Mouse (Mus musculus) 3134 (cell line): ENCODE results near the gene Baz2b.

Source experiments
- DNase-seq: peaks from one replicate; pipeline ENCODE4 v3.0.0-alpha.2; 2011; ENCODE audit warnings: low spot score; ENCODE audit not compliant: insufficient read length; ENCODE audit errors: extremely low read depth

Baz2b gene

DNA sequence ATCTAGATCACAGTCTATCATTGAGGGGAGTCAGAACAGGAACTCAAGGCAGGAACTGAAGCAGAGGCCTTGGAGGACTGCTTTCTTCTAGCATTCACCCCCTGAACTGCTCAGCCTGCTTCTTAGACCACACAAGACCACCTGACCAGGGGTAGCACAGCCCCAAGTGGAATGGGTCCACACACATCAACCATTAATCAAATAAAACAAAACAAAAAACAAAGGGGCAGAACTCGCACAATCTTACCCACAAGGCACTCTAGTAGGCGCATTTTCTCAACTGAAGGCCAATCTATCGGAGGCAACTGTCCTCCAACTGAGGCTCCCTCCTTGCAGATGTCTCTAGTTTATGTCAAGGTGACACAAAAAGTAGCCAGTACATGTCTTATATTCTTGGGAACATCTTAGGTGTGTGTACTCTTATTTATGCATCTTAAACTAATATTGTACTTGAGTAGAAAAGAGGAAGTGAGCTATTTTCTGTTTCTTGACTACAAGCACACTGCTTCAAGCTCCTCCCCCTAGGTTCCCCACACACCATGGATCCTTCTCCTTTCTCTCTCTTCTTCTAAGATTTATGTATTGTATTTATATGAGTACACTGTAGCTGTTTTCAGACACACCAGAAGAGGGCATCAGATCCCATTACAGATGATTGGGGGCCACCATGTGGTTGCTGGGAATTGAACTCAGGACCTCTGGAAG lies 189.9 kb downstream of the Baz2b start:
- no peak for DNase-seq

DNA sequence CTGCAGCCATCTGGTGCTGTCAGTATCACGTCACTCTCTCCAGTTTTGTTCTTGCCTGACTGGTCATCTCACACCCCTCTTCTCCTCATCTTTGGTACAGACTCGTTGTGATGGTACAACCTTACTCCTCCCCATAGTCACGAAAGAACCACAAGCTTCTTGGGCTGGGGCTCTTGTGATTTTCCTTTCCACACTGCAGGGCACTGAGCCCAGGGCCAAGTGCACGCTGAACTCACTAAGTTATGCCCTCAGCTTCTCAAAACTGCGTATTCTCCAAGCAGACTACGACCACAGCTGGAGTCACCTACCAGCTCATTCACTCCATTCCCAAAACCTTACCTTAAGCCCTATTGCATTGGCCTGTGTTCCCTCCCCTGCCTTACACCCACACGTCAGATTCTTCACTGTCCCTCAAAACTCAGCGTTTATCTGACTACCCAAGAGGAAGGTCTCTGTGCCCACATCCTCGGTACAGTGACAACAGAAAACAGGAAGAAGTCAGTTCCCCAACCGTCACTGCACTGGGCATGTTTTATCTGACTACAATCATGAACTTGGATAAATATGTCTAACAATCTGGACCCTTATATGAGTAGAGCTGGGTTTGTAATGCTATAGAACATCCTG lies 190.7 kb downstream of the Baz2b start:
- DNase-seq, result no peak

GRCm38 (mm10) chr2:60011526-60011925 lies 198.1 kb downstream of the Baz2b start:
- no peak for DNase-seq

DNA sequence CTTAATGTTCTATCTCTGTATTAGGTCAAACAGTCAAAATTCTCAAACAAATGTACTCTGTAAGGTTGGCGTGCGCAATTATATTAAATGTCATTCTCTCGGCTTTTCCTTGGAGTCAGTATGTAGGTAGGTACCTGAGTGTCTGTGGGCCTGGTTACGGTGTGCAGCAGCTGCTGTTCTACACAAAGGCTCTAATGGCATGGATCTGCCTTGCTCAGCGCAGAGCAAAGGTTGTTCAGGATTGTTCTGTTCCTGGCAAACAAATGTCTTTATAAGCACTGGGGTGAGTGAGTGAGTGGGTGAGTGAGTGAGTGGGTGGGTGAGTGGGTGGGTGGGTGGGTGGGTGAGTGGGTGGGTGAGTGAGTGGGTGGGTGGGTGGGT lies 206.0 kb downstream of the Baz2b start:
- no peak for DNase-seq

- no peak for DNase-seq
Observed at GRCm38 (mm10) chr2:60003038-60003664, 206.5 kb downstream of the Baz2b start.

- no peak for DNase-seq
Observed at GRCm38 (mm10) chr2:60000268-60000667, 209.4 kb downstream of the Baz2b start.

DNA sequence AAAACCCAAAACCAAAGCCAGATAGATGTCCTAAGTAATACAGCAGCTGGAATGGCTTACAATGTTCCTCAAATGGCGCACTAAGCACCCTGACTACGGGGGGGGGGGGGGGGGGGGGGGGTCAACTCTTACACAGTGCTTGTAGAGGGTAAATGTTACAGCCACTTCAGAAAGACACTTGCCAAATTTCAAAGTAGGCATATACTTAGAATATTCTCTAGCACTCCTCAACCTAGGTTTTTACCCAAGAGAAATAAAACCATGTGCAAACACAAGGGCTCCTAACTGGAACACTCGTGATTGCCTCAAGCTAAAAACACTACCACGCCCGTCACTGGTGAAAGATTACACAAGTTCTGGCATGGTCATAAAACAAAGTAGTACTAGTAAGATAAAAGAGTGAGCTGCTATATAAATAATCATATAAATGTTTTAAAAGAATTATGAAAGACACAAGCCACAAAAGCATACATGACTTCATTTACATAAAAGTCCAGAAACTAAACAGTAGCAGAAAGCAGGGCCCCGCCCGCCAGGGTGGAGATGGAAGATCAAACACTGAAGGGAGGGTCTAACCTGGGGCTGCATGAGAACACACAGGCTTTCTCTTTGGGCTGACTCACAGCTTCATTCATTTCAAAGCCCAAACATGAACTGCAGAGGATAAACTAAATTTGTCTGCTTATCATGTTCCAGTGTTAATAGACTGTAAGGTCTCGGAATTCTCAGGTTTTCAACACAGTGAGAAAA lies 212.0 kb downstream of the Baz2b start:
- DNase-seq, result no peak

GRCm38 (mm10) chr2:59996911-59997310 lies 212.7 kb downstream of the Baz2b start:
- DNase-seq, result no peak

DNA sequence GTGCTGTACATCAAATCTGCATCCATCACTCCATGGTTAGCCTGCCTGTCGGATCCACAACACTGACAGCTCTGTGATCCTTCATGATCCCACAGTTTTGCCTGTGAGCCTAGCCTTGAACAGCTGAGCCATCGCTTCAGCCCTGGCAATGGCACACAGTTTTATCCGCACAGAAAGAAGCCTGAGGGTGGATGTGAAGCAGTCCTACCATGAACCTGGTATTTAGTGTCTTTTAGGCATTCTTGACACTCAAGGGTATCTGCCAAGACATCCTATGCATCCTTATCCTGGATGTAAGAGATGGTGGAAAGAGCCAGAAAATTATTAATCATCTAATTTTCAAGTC lies 216.5 kb downstream of the Baz2b start:
- no peak for DNase-seq

- no peak for DNase-seq
Observed at GRCm38 (mm10) chr2:59992488-59993189, 217.0 kb downstream of the Baz2b start.

GRCm38 (mm10) chr2:59991775-59992174 lies 217.9 kb downstream of the Baz2b start:
- DNase-seq, result no peak

GRCm38 (mm10) chr2:59987521-59987920 lies 222.1 kb downstream of the Baz2b start:
- no peak for DNase-seq

DNA sequence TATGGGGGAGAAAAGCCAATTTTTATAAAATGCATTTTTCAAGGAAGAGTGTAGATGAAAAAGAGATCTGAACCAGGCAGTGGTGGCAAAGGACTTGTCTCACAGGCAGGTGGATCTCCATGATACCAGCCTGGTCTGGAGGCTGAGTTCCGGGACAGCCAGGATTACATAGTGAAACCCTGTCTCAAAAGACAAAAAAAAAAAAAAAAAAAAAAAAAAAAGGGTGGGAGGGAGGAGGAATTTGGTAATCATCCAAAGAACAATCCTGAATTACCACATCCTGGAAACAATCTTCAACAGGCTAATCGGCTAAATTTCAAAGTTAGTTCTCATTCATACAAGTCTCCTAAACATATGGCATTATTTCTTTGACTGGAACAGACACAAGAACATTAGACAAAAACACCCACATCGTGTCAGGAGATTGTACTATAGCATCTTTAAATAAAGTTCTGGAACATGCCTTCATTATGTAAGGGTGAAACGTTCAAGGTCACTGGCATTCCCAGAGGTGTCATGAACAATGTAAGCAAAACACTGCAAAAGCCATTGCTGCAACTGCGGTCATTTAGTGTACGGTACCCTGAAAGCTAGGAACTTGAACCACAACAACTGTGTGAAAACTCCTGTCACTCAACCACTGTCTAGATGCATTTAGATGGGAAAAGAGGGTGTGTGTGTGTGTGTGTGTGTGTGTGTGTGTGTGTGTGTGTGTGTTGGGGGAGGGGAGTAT lies 230.0 kb downstream of the Baz2b start:
- peak; percentile 9 for DNase-seq

DNA sequence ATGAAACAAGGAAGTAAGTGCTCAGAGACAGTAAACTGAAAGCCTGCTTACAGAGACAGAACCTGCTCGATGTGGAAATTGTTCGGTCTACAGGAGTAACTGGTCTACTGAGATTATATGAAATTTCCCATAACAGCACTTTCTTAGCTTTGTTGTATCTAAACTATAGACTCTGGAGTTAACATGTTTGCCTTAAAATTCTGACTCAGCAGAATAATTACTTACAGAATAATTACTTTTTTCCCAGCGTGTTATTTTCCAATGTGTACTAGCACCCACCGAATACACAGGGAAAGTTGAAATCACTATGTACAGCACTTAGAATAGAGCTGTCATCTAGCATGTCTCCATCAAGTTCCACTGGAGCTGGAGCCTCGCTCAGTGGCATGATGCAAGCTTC lies 233.0 kb downstream of the Baz2b start:
- no peak for DNase-seq

DNA sequence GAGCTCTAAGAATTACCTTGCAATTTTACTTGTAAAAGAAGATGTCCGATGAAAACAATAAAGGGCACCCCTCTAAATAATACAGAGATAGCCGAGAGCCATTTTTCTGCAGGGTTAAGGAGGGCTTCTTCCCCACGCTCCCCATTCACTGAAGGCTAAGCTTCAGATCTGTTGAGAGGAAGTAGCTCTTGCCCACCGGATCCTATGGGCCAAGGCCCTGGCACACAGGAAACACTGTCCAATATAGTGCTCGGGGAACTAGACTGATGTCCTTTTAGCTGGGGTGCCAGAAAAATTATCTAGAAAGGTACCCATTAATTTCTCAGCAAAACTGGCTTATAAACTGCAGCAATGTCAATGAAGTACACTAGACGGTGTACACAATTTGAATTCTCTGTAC lies 233.9 kb downstream of the Baz2b start:
- DNase-seq, result no peak

DNA sequence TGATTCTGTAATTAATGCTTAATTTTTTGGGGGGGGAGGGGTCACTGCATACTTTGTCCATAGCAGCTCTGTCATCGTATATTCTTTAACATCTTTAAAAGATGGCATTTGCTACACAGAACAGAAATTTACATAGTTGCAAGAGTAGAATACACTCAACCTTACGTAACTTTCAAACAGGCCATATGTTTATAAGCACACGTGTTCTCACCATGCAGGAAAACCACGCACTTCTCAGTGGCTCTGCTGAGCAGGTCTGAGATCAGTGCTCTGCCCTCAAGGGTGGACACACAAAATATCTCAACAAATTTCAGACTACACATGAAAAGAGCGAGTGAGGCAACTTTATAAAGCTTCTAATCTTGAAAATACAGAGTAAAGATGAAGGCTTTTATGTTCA lies 235.7 kb downstream of the Baz2b start:
- no peak for DNase-seq

DNA sequence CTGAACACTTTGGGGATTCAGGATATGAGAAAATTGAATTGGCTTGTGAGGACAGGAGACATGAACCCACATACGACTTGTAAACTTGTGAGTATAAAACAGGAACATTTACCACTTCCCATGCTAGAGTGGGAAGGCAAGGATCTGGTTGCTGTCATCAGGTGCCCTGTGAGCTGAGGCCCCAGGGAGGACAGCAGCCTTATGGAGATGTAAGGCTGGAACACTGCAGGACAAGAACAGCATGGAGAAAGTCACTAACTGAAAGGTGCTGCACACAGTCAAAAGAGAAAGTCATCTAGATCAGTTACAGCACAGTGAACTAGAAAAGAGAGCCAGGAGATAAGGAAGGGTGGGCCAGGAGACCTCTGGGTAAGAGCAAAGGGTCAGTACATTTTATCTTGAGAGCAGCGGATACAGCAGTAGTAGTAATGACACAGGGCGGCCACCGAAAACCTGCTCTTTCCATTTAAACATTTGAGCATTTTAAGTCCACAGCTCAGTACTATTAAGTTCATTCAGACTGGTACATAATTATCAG lies 236.5 kb downstream of the Baz2b start:
- no peak for DNase-seq

DNA sequence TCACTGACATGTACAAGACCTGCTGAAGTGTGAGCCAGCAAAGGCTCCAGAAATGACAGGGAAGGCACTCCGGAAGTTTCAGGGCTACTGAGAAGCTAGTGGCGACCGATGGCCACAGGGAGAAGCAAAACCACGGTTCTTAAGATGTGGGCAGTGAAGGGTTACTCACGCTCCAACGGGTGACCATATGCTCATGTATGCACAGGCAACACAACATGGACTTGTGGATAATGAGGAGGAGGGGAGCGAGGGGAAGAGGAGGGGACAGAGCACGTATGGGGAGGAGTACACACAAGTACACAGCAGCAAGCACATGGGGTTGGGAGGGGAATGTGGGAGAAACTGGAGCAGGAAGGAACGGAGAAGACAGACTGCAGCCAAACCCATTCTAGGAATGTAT lies 239.1 kb downstream of the Baz2b start:
- DNase-seq, result no peak

- no peak for DNase-seq
Observed at GRCm38 (mm10) chr2:59969099-59969498, 240.5 kb downstream of the Baz2b start.

DNA sequence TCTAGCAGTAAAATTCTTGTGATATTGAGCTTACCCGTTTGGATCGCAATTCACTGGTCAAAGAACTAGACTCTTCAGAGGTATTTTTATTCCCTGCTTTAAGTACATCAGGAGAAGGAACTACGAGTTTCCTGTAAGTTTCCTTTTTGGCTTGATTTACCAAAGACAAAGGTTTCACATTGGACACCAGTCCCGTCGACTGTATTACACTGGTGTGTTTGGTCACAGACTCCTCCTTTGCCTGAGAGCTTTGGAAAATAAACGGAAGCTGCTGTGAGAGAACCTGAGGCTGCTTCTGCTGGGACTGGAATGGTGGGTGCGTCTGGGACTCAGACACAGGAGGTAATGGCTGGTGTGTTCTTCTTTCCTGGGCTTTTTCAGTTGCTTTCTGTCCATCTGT lies 241.0 kb downstream of the Baz2b start:
- DNase-seq, result no peak
